Mouse (Mus musculus) C2C12 (cell line): ENCODE measurements around the gene Tdrd12.

Source experiments
- CTCF ChIP-seq: IDR thresholded peaks from one replicate; pipeline ENCODE4 v1.5.1; 2011; ENCODE audit not compliant: control insufficient read depth, insufficient read depth, insufficient read length
- FOSL1 ChIP-seq: IDR thresholded peaks from one replicate; pipeline ENCODE4 v1.8.0; 2011; ENCODE audit warnings: mild to moderate bottlenecking, low read length; ENCODE audit not compliant: poor library complexity, insufficient read depth, severe bottlenecking
- MAX ChIP-seq: IDR thresholded peaks from one replicate; pipeline ENCODE4 v1.6.1; 2011; ENCODE audit warnings: mild to moderate bottlenecking, control low read depth

DNA sequence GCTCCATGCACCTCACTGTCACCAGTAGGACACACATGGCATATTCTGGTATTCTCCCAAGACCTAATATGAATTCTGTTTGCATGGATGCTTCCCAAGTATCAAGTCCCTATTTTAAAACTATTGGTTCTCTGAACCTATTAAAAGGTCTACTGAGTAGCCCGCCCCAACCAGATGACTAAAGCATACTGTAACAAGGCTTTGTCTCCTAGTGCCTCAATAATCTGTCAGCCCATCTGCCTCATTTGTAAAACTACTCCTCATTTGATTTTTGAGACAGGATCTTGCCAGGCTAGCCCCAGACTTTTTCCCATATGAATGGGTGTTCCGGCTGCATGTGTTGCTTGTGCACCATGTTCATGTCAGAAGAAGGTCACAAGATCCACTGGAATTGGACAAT lies 47.4 kb downstream of the Tdrd12 start:
- TF ChIP-seq CTCF (no peak), MAX (no peak), FOSL1 (no peak)
